Mouse (Mus musculus) forebrain, embryonic 12.5 days (tissue): ENCODE results near the gene Hes1. TPM values are rescaled to one million over a fixed set of nuclear protein-coding genes. Genes with fewer than 3 reads are reported as not detected.
A peak's percentile ranks its signal among the peaks of the same experiment; 100 is the strongest.

ENCODE experiments used
- ATAC-seq: fragments of 200-750 bp; cut with Nextera tagmentation; 2 replicates; pipeline ENCODE4 v1.8.0; 2017; ENCODE audit warnings: moderate TSS enrichment; ENCODE audit not compliant: low FRiP score
- H3K27ac ChIP-seq: fragments of 300-500 bp; sonication (generic); 2 replicates; pipeline ENCODE4 v1.5.1; 2016; ENCODE audit warnings: mild to moderate bottlenecking
- H3K27me3 ChIP-seq: fragments of 300-500 bp; sonication (generic); 2 replicates; pipeline ENCODE4 v1.6.1; 2016; ENCODE audit warnings: mild to moderate bottlenecking
- H3K36me3 ChIP-seq: fragments of 300-500 bp; sonication (generic); replicated peaks from 2 replicates; pipeline ENCODE4 v1.6.1; 2016; ENCODE audit warnings: mild to moderate bottlenecking
- H3K4me1 ChIP-seq: fragments of 300-500 bp; sonication (generic); 2 replicates; pipeline ENCODE4 v1.6.1; 2016
- H3K4me2 ChIP-seq: fragments of 300-500 bp; sonication (generic); 2 replicates; pipeline ENCODE4 v1.6.1; 2016; ENCODE audit warnings: mild to moderate bottlenecking, moderate library complexity
- H3K4me3 ChIP-seq: fragments of 300-500 bp; sonication (generic); replicated peaks from 2 replicates; pipeline ENCODE4 v1.5.1; 2016; ENCODE audit warnings: mild to moderate bottlenecking
- H3K9ac ChIP-seq: fragments of 300-500 bp; sonication (generic); 2 replicates; pipeline ENCODE4 v1.6.1; 2016; ENCODE audit warnings: mild to moderate bottlenecking
- H3K9me3 ChIP-seq: fragments of 300-500 bp; sonication (generic); 2 replicates; pipeline ENCODE4 v1.6.1; 2016
- WGBS: fragments of 180-500 bp; shearing (Covaris S2); methylation state at CpG from one replicate; pipeline ENCODE4 v1.1.7; 2016; 5-methylcytosine and 5-hydroxymethylcytosine counted together
- polyA plus RNA-seq: library from polyadenylated mRNA; unstranded; fragments of >200 nt; fragmentation: Nextera tagmentation; extraction: Ambion mirVana; gene quantifications from 2 replicates; pipeline ENCODE4 v1.2.1, GENCODE M21; 2016

Hes1 gene
- polyA plus RNA-seq, 1 experiment from 2014 or later = 62.6 TPM

GRCm38 (mm10) chr16:30066852-30067301 lies 2.7 kb downstream of the Hes1 start:
- Histone ChIP-seq H3K27ac (peak overlapping the region; percentile 89), H3K4me1 (peaks cover 66% of the 10 kb centered on the region), H3K36me3 (no peaks in the 10 kb centered on the region), H3K9ac (peak overlapping the region; percentile 87), H3K27me3 (peaks cover 29% of the 10 kb centered on the region), H3K4me3 (peak overlapping the region; percentile 70), H3K4me2 (peak overlapping the region; percentile 99), H3K9me3 (no peaks in the 10 kb centered on the region)
- peak; percentile 12; the same call in 1 of the 2 replicates for ATAC-seq
- 0% methylated on average over 34 of the region's 46 CpGs for WGBS

- 2% methylated on average over 36 of the region's 36 CpGs for WGBS
- Histone ChIP-seq H3K36me3 (no peaks in the 10 kb centered on the region), H3K4me1 (peaks cover 51% of the 10 kb centered on the region), H3K9ac (peak overlapping the region; percentile 59), H3K4me2 (peak overlapping the region; percentile 60), H3K27ac (peak overlapping the region; percentile 73), H3K4me3 (peak overlapping the region; percentile 35), H3K9me3 (no peaks in the 10 kb centered on the region), H3K27me3 (peaks cover 26% of the 10 kb centered on the region)
- no peak for ATAC-seq
These were observed 4.1 kb downstream of the Hes1 start for GRCm38 (mm10) chr16:30068041-30069020.

- Histone ChIP-seq H3K27ac (peak overlapping the region; percentile 84), H3K4me3 (peak overlapping the region; percentile 47), H3K9ac (peak overlapping the region; percentile 64), H3K4me2 (peak overlapping the region; percentile 86), H3K9me3 (no peaks in the 10 kb centered on the region), H3K27me3 (peaks cover 32% of the 10 kb centered on the region), H3K36me3 (no peaks in the 10 kb centered on the region), H3K4me1 (peaks cover 47% of the 10 kb centered on the region)
- WGBS = 0% methylated on average over 4 of the region's 4 CpGs
- ATAC-seq = no peak
These were observed 5.4 kb downstream of the Hes1 start for GRCm38 (mm10) chr16:30069580-30069949.

- no peaks in the 10 kb centered on the region for H3K36me3 ChIP-seq
- H3K4me1 ChIP-seq = peaks cover 45% of the 10 kb centered on the region
- ATAC-seq = peak; percentile 58
- peaks cover 32% of the 10 kb centered on the region for H3K27me3 ChIP-seq
- WGBS = under 1% methylated on average over 77 of the region's 82 CpGs
- peak overlapping the region; percentile 86 for H3K4me2 ChIP-seq
- peak overlapping the region; percentile 84 for H3K27ac ChIP-seq
- H3K9ac ChIP-seq = peak overlapping the region; percentile 64
- no peaks in the 10 kb centered on the region for H3K9me3 ChIP-seq
- peak overlapping the region; percentile 47 for H3K4me3 ChIP-seq
These were observed 6.0 kb downstream of the Hes1 start for GRCm38 (mm10) chr16:30069950-30070770.

GRCm38 (mm10) chr16:30070771-30071191 lies 6.6 kb downstream of the Hes1 start:
- Histone ChIP-seq H3K4me3 (peak overlapping the region; percentile 47), H3K4me1 (peaks cover 42% of the 10 kb centered on the region), H3K4me2 (peak overlapping the region; percentile 86), H3K27me3 (peaks cover 32% of the 10 kb centered on the region), H3K9ac (peak overlapping the region; percentile 64), H3K36me3 (no peaks in the 10 kb centered on the region), H3K27ac (peak overlapping the region; percentile 84), H3K9me3 (no peaks in the 10 kb centered on the region)
- 5% methylated on average over 12 of the region's 12 CpGs for WGBS
- no peak; the same call in 1 of the 2 replicates for ATAC-seq

- no peak overlapping the region for H3K4me3 ChIP-seq
- WGBS = 89% methylated on average over 1 of the region's 1 CpGs
- no peak for ATAC-seq
- H3K36me3 ChIP-seq = no peaks in the 10 kb centered on the region
- peaks cover 23% of the 10 kb centered on the region for H3K4me1 ChIP-seq
- no peak overlapping the region for H3K4me2 ChIP-seq
- peaks cover 33% of the 10 kb centered on the region for H3K27me3 ChIP-seq
- H3K9me3 ChIP-seq = no peaks in the 10 kb centered on the region
- H3K27ac ChIP-seq = no peak overlapping the region
- no peak overlapping the region for H3K9ac ChIP-seq
These were observed 9.1 kb downstream of the Hes1 start for GRCm38 (mm10) chr16:30073317-30073716.

GRCm38 (mm10) chr16:30081498-30081897 lies 17.3 kb downstream of the Hes1 start:
- WGBS = 69% methylated on average over 4 of the region's 4 CpGs
- Histone ChIP-seq H3K4me3 (no peak overlapping the region), H3K9ac (no peak overlapping the region), H3K4me2 (no peak overlapping the region), H3K4me1 (no peaks in the 10 kb centered on the region), H3K36me3 (no peaks in the 10 kb centered on the region), H3K9me3 (no peaks in the 10 kb centered on the region), H3K27ac (no peak overlapping the region), H3K27me3 (peaks cover 12% of the 10 kb centered on the region)
- ATAC-seq = no peak

- H3K27ac ChIP-seq = no peak overlapping the region
- ATAC-seq = no peak
- no peak overlapping the region for H3K4me3 ChIP-seq
- 94% methylated on average over 4 of the region's 4 CpGs for WGBS
- no peaks in the 10 kb centered on the region for H3K4me1 ChIP-seq
- H3K9ac ChIP-seq = no peak overlapping the region
- no peak overlapping the region for H3K4me2 ChIP-seq
- H3K9me3 ChIP-seq = no peaks in the 10 kb centered on the region
- peaks cover 8% of the 10 kb centered on the region for H3K27me3 ChIP-seq
- no peaks in the 10 kb centered on the region for H3K36me3 ChIP-seq
These were observed 17.8 kb downstream of the Hes1 start for GRCm38 (mm10) chr16:30081980-30082379.

- no peaks in the 10 kb centered on the region for H3K4me1 ChIP-seq
- 95% methylated on average over 8 of the region's 8 CpGs for WGBS
- H3K9ac ChIP-seq = no peak overlapping the region
- peaks cover 4% of the 10 kb centered on the region; the same call in 1 of the 2 replicates for H3K27me3 ChIP-seq
- H3K4me3 ChIP-seq = no peak overlapping the region
- H3K4me2 ChIP-seq = no peak overlapping the region
- no peak overlapping the region for H3K27ac ChIP-seq
- no peaks in the 10 kb centered on the region for H3K36me3 ChIP-seq
- no peak for ATAC-seq
- no peaks in the 10 kb centered on the region for H3K9me3 ChIP-seq
These were observed 18.8 kb downstream of the Hes1 start for GRCm38 (mm10) chr16:30082965-30083364.

GRCm38 (mm10) chr16:30083536-30083935 lies 19.4 kb downstream of the Hes1 start:
- WGBS = 75% methylated on average over 3 of the region's 3 CpGs
- peaks cover 7% of the 10 kb centered on the region; the same call in 1 of the 2 replicates for H3K27me3 ChIP-seq
- no peak overlapping the region for H3K4me2 ChIP-seq
- no peak overlapping the region for H3K27ac ChIP-seq
- no peaks in the 10 kb centered on the region for H3K4me1 ChIP-seq
- H3K4me3 ChIP-seq = no peak overlapping the region
- no peaks in the 10 kb centered on the region for H3K9me3 ChIP-seq
- H3K36me3 ChIP-seq = no peaks in the 10 kb centered on the region
- ATAC-seq = no peak
- no peak overlapping the region for H3K9ac ChIP-seq

- no peak overlapping the region for H3K27ac ChIP-seq
- H3K4me3 ChIP-seq = no peak overlapping the region
- H3K36me3 ChIP-seq = no peaks in the 10 kb centered on the region
- peaks cover 24% of the 10 kb centered on the region for H3K27me3 ChIP-seq
- WGBS = 87% methylated on average over 5 of the region's 5 CpGs
- H3K9me3 ChIP-seq = no peaks in the 10 kb centered on the region
- H3K9ac ChIP-seq = no peak overlapping the region
- no peaks in the 10 kb centered on the region for H3K4me1 ChIP-seq
- H3K4me2 ChIP-seq = no peak overlapping the region
- no peak for ATAC-seq
These were observed 24.5 kb downstream of the Hes1 start for GRCm38 (mm10) chr16:30088646-30089045.
